Mouse (Mus musculus) ES-Bruce4 (cell line): ENCODE measurements around the gene Ptgfrn.

Experiments
- EP300 ChIP-seq: IDR thresholded peaks from 2 replicates; pipeline ENCODE4 v1.6.1; 2011; ENCODE audit warnings: low read depth, low read length; ENCODE audit not compliant: insufficient read depth
- POLR2A ChIP-seq: IDR thresholded peaks from one replicate; pipeline ENCODE4 v1.8.1; 2011; ENCODE audit warnings: low read length; ENCODE audit not compliant: insufficient read depth

GRCm38 (mm10) chr3:100994252-100994651 is 115.8 kb downstream of the Ptgfrn start:
- TF ChIP-seq POLR2A: no peak
- TF ChIP-seq EP300: no peak
